Mouse (Mus musculus) 3134 (cell line): ENCODE measurements at regions not wholly inside any gene's neighbourhood (a gene's known extent, or its start where the extent isn't known, plus 50 kb on each side); places are given as distances from the start of the nearest gene placed in this dataset.

ENCODE experiments used
- DNase-seq: peaks from one replicate; pipeline ENCODE4 v3.0.0-alpha.2; 2011; ENCODE audit warnings: low spot score; ENCODE audit not compliant: insufficient read length; ENCODE audit errors: extremely low read depth

GRCm38 (mm10) chr9:47909051-47909450, 252.8 kb upstream of the Nxpe4 start:
- no peak for DNase-seq

GRCm38 (mm10) chr9:47910501-47910906, 251.3 kb upstream of the Nxpe4 start:
- DNase-seq, result no peak

GRCm38 (mm10) chr9:47912823-47913222, 249.0 kb upstream of the Nxpe4 start:
- DNase-seq, result no peak

DNA sequence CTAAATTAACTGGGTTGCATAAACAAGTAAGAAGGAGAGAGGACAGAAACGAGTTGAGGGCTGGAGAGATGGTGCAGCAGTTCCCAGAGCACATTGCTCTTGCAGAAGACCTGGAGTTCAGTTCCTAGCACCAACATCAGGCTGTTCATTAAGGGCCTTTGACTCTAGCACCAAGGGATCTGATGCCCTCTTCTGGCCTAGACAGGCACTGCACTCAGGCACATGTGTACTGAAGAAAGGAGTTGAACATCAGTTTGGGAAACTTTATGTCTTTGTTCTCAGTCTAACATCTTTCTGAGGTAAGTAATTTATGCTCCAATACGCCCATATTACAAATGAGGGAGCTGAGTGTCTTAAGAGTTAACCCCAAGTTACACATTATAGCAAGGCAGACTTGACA, 226.5 kb upstream of the Nxpe4 start:
- no peak for DNase-seq

- no peak for DNase-seq
Measured at GRCm38 (mm10) chr9:47935957-47936457, 225.8 kb upstream of the Nxpe4 start.

DNA sequence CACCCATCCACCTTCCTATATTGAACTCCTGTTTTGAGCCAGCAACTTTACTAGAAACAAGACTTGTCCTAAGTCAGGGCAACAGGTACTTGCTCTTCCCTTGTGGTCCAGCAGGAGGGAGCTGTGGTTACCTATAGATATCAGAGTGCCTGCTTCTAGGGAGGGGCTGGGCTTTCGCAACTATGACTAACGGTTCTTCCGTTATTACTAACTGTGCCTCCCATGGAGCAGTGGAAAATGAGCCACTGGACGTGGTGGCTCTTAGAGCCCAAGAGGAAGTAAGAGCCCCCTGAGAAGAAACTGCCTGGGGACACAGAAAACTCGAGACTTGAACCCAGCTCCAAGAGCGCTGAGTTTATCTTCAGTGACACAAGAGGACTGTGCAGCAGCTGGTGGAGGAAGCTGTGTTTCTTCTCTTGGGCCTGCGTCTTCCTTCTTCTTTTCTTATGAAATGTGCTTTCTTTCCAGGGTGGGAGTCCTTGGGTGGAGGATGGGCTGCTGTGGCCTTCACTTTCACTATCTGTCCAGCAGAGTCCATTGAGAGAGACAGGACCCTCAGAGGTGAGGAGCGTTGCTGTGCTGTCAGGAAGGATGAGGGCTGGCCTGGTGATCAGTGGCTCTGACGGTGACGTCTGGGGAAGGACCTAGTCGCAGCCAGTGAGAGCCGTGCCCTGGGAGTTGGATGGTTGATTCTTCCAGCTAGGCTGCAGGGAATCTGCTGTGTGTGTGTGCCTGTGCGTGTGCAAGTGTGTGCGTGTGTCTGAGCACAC, 222.7 kb upstream of the Nxpe4 start:
- no peak for DNase-seq

GRCm38 (mm10) chr9:47942761-47943583, 218.9 kb upstream of the Nxpe4 start:
- DNase-seq, result no peak

DNA sequence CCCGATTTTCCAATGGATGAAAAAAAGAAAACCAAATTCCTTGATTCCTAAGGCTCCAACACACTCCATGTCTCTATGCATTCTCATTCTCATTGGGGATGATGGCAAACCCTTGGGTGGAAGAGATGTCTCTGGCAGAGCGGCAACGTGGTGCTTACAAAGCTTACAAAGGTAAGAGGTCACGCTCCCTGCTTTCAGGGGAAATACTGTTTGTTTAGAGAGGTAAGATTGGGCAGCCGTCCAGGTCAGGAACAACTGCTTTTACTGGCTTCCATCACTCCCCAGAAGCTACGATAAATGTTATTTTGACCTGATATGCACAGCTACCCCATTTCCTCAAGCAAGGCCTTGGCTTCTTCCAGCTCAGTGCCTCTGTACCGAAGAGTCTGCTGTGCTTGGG, 215.6 kb upstream of the Nxpe4 start:
- no peak for DNase-seq

DNA sequence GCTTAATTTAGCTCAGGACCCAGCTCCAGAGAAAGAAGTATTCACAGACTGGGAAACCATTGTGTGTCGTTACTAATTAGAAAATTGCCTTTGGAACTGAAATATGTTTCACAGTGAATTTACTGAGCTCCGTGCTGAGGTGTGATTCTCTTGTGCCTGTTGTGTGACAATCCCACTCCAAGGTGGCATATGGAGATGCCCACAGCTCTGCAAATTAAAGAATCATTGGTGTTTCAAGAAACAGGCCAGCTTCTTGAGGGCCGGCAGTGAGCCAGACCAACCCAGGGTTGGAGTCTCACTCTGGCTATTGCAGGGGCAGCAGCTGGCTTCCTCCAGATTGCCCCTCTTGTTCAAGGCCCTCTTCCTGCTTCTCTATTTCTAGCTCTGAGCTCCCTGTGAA, 203.9 kb upstream of the Nxpe4 start:
- no peak for DNase-seq

DNA sequence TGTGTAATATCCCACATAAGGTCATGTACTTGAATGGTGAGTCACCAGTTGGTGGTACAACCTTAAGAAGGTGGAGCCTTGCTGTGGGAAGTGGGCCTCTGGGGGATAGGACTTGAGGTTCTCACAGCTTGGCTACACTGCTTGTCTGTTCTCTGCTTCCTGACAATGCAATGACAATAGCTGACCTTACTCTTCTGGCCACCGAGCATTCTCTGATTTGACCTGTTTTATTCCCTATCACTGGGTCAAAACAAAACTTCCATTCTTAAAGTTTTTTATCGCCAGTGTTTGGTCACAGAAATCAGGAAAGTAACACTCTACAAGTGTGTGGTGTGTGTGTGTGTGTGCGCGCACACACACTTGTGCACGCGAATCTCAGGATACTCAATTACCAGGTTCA, 203.0 kb upstream of the Nxpe4 start:
- no peak for DNase-seq

- DNase-seq, result no peak
Measured at GRCm38 (mm10) chr9:47961176-47961575, 200.6 kb upstream of the Nxpe4 start.

- no peak for DNase-seq
Measured at GRCm38 (mm10) chr9:47962161-47962560, 199.7 kb upstream of the Nxpe4 start.

GRCm38 (mm10) chr9:47962589-47962988, 199.2 kb upstream of the Nxpe4 start:
- DNase-seq, result no peak

- DNase-seq, result no peak
Measured at GRCm38 (mm10) chr9:47973130-47973529, 188.7 kb upstream of the Nxpe4 start.

DNA sequence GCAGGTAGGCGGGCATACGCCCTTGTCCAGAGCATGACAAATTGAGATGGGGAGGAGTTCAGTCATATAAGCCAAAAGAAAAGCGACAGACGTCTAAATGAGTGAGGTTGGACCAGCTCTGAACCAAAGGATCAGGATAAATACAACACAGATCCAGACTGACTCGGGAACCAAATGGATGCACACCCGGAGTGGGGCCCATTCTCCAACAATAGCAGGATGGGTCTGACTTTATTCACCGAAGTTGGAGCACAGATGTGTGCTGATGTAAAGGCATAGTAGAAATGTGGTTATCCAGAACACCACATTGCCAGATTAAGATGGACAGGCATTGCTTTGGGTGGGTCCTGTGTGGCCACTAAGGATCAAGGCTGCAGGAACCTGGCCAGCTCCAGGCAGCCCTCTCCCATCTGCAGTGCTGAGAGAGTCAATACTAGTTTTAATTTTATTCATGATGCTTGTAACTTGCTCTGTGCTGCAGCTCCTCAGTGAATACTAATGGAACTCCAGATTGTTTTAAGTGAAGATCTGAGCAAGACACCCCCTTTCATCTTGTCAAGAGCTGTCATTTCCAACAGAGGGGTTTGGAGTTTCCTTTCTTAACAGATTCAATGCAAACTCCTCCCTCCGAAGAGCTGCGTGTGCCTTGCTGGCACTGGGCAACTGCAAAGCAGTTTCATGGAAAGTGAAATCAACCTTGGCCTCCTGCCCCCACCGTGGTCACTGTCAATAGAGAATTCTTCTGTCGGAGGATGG, 176.3 kb upstream of the Nxpe4 start:
- DNase-seq, result no peak

DNA sequence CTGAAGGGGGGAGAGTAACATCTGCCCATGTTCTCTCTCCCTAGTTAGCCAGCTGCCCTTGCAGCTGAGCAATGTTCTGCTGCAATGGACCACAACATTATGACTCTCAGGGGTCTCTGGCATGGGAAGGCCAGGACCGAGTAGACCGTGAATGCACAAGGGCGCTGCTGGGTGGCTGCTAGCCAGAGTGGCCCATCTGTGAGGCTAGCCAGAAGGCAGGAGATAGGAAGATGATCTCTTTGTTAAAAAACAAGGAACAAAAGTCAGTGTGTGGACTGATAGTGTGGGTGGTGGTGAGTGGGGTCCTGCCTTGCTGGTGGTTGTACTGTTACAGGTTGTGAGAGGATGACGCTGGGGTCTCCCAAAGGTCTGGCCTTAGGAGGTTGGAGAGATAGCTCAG, 174.6 kb upstream of the Nxpe4 start:
- DNase-seq, result no peak

GRCm38 (mm10) chr9:47994671-47995070, 167.2 kb upstream of the Nxpe4 start:
- DNase-seq, result no peak

DNA sequence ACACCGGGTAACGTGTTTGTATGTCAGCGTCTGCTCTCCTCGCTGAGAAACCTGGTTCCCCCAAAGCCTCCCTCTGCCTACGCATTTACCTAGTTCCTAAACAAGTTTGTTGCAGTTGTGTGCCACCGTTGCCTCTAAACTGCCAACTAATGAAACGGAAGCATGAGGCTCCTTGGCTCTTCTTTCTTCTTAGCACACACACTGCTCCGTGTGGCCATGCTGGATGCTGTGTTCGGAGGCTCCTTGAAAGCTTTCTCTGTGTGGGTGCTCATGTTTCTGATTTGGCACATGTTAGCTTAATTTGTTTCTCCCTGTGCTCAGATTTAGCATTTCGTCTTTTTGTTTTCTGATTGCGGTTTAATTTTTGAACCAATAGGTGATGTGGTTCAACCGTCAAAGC, 162.2 kb upstream of the Nxpe4 start:
- DNase-seq, result no peak

GRCm38 (mm10) chr9:48029021-48029420, 132.8 kb upstream of the Nxpe4 start:
- DNase-seq, result no peak

GRCm38 (mm10) chr9:48030839-48031238, 131.0 kb upstream of the Nxpe4 start:
- no peak for DNase-seq

GRCm38 (mm10) chr9:48035959-48036358, 125.9 kb upstream of the Nxpe4 start:
- DNase-seq, result no peak
